Mouse (Mus musculus) limb, embryonic 10.5 days (tissue): Measurements from ENCODE around the gene Ppp4r4. TPM values are rescaled to one million over a fixed set of nuclear protein-coding genes. Genes with fewer than 3 reads are reported as not detected.
"Not testable (repeated sequence)": the region's sequence is repeated elsewhere in the genome, so short reads cannot be mapped to it uniquely, and the experiment has no call there.

Experiments used
- DNase-seq: peaks from one replicate; pipeline ENCODE4 v3.0.0-alpha.2; 2017; ENCODE audit warnings: low spot score
- H3K27ac ChIP-seq: fragments of 300-500 bp; sonication (generic); 2 replicates; pipeline ENCODE4 v1.5.1; 2016; ENCODE audit warnings: mild to moderate bottlenecking
- H3K27me3 ChIP-seq: fragments of 300-500 bp; sonication (generic); 2 replicates; pipeline ENCODE4 v1.6.1; 2016; ENCODE audit warnings: low read depth, mild to moderate bottlenecking; ENCODE audit not compliant: poor library complexity, severe bottlenecking
- H3K36me3 ChIP-seq: fragments of 300-500 bp; sonication (generic); 2 replicates; pipeline ENCODE4 v1.6.1; 2016; ENCODE audit warnings: mild to moderate bottlenecking, moderate library complexity
- H3K4me1 ChIP-seq: fragments of 300-500 bp; sonication (generic); 2 replicates; pipeline ENCODE4 v1.6.1; 2016
- H3K4me3 ChIP-seq: fragments of 300-500 bp; sonication (generic); 2 replicates; pipeline ENCODE4 v1.5.1; 2016; ENCODE audit warnings: mild to moderate bottlenecking, moderate library complexity
- H3K9me3 ChIP-seq: fragments of 300-500 bp; sonication (generic); replicated peaks from 2 replicates; pipeline ENCODE4 v1.6.1; 2016; ENCODE audit warnings: mild to moderate bottlenecking
- WGBS: fragments of 180-500 bp; shearing (Covaris S2); methylation state at CpG from one replicate; pipeline ENCODE4 v1.1.7; 2016; 5-methylcytosine and 5-hydroxymethylcytosine counted together
- polyA plus RNA-seq: library from polyadenylated mRNA; unstranded; fragments of >200 nt; fragmentation: Nextera tagmentation; extraction: Ambion mirVana; gene quantifications from 2 replicates; pipeline ENCODE4 v1.2.1, GENCODE M21; 2016

Ppp4r4 gene
- polyA plus RNA-seq, 1 experiment from 2014 or later, result 1.9 TPM

DNA sequence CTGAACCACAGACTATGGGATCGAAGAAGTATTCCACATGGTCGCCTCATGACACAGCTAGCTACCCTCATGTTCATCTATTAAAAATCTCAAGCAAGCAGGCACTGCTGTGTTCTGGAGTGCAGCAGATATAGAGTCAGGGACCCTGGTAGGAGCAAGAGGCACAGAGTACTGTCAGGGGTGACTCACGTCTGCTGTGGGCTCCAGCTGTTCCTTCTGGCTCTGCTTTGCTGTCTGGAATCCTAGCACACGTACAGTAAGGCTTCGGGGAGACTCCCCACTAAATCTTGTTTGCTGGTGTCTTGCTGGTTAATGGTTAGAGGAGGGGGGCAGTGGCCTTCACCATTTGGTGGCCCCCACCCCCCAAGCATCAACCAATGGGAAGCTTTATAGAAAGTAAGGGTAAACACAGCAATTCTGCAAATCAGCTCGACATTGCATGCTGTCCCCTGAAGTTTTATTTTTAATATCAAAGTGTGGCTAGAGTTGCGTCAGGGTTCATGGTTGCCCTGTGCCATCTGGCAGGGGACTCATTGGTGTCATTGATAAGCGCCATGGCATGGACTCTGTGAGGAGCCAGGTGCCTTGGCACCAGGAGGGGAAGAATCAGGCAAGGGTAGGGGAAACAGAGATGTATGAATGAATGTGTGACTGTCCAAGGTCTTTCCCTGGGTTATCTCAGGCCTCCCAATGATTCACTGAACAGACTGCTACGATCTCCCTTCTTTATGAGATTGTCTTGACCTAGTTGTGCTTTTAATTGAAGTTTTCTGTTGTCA is 125.0 kb downstream of the Ppp4r4 start, which contains the start of gene Serpina6:
Gene Serpina6 (minus strand): TSS at position 365 of the 779 bp plus-strand sequence.
- Histone ChIP-seq H3K4me3 (no peak within 1 kb of the TSS), H3K36me3 (no peaks in the 10 kb centered on the region), H3K4me1 (no peaks in the 10 kb centered on the region), H3K9me3 (no peaks in the 10 kb centered on the region), H3K27ac (no peak within 1 kb of the TSS), H3K27me3 (no peaks in the 10 kb centered on the region)
- no peak for DNase-seq
- 84% methylated on average over 9 of the region's 9 CpGs for WGBS

DNA sequence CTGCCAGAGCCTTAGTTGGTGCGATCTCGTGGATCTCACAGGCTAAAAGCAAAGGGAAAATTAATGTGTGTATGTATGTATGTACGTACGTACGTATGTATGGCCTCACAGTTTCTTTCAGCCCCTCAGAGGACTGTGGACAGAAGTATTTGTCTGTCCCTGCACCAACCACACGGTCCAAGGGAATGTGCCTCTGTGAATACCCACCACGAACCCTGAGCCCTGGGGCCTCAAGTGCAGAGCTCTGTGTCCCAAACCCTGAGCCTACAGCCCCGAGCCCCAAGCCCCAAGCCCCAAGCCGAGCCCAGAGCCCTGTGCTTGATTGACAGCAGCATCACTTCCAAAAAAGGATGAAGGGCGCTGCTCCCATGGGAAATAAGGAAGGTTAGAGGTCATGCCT is 125.9 kb downstream of the Ppp4r4 start:
- WGBS, result 89% methylated on average over 10 of the region's 10 CpGs
- no peak for DNase-seq
- H3K4me1 ChIP-seq, result no peaks in the 10 kb centered on the region

DNA sequence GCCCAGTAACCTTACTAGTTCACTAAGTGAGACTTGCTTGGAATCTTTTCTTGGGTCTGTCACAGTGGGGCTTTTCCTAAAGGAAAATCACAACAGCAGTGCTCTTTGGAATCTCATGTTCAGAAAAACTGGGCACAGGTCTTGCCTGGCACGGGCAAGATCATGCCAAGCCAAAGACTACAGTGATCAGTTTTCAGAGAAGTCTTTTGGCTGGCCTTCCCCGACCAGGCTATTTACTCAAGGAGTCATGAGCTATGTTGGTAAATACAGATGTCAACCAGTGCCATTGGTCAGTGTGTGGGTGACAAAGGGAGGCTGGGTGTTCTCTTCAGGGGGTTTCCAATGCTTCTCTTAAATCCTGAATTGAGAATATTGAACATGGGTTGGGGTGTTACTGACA is 127.1 kb downstream of the Ppp4r4 start:
- Histone ChIP-seq H3K27ac (no peak overlapping the region), H3K36me3 (no peaks in the 10 kb centered on the region), H3K27me3 (no peaks in the 10 kb centered on the region), H3K9me3 (no peaks in the 10 kb centered on the region), H3K4me1 (no peaks in the 10 kb centered on the region), H3K4me3 (no peak overlapping the region)
- no peak for DNase-seq
- WGBS, result 91% methylated on average over 2 of the region's 2 CpGs

More for the DNA sequence above, 125.9 kb downstream of the Ppp4r4 start:
- Histone ChIP-seq H3K27me3 (no peaks in the 10 kb centered on the region), H3K27ac (no peak overlapping the region), H3K36me3 (no peaks in the 10 kb centered on the region), H3K9me3 (no peaks in the 10 kb centered on the region), H3K4me3 (no peak overlapping the region)

GRCm38 (mm10) chr12:103660076-103660475 is 128.0 kb downstream of the Ppp4r4 start:
- Histone ChIP-seq H3K4me3 (no peak overlapping the region), H3K9me3 (no peaks in the 10 kb centered on the region)
- WGBS, result 87% methylated on average over 5 of the region's 5 CpGs

GRCm38 (mm10) chr12:103662053-103662452 is 130.0 kb downstream of the Ppp4r4 start:
- H3K4me3 ChIP-seq, H3K36me3 ChIP-seq, H3K27ac ChIP-seq, H3K27me3 ChIP-seq, DNase-seq, H3K9me3 ChIP-seq, H3K4me1 ChIP-seq: not testable (repeated sequence)

More at GRCm38 (mm10) chr12:103660076-103660475, 128.0 kb downstream of the Ppp4r4 start:
- H3K27me3 ChIP-seq, result no peaks in the 10 kb centered on the region
- H3K36me3 ChIP-seq, result no peaks in the 10 kb centered on the region
- no peak overlapping the region for H3K27ac ChIP-seq
- DNase-seq, result no peak
- no peaks in the 10 kb centered on the region for H3K4me1 ChIP-seq

Other genes starting within 250 kb of the Ppp4r4 start
- gene Fam181a, start 221.3 kb upstream of the Ppp4r4 start, polyA plus RNA-seq, result not detected in 2 replicates
- 0.29 and 0.61 TPM in 2 replicates for gene Asb2, start 176.3 kb upstream of the Ppp4r4 start, polyA plus RNA-seq
- 8.3 and 10.0 TPM in 2 replicates for gene Otub2, start 143.6 kb upstream of the Ppp4r4 start, polyA plus RNA-seq
- 0.25 and 0.76 TPM in 2 replicates for gene 9330161L09Rik, start 124.5 kb upstream of the Ppp4r4 start, polyA plus RNA-seq
- 92.5 and 101 TPM in 2 replicates for gene Ddx24, start 106.5 kb upstream of the Ppp4r4 start, polyA plus RNA-seq
- gene Ifi27, start 98.1 kb upstream of the Ppp4r4 start, polyA plus RNA-seq, result 0.34 and 0.68 TPM in 2 replicates
- 0.59 and 1.1 TPM in 2 replicates for gene Ifi27l2a, start 88.6 kb upstream of the Ppp4r4 start, polyA plus RNA-seq
- not detected in 2 replicates for gene Ifi27l2b, start 75.1 kb upstream of the Ppp4r4 start, polyA plus RNA-seq
- not detected in 2 replicates for gene Serpina10, start 99.2 kb downstream of the Ppp4r4 start, polyA plus RNA-seq
- 0.09 TPM in 1 of 2 replicates, not detected in the other for gene Serpina6, start 124.9 kb downstream of the Ppp4r4 start, polyA plus RNA-seq
- gene Serpina16, start 143.9 kb downstream of the Ppp4r4 start, polyA plus RNA-seq, result not detected in 2 replicates
- gene Serpina1f, start 163.2 kb downstream of the Ppp4r4 start, polyA plus RNA-seq, result not detected in 2 replicates
- gene Serpina1d, start 241.3 kb downstream of the Ppp4r4 start, polyA plus RNA-seq, result not detected in 2 replicates